Mouse (Mus musculus) liver, adult 2 months (tissue): ENCODE data around the gene Arrdc5. TPM values are rescaled to one million over a fixed set of nuclear protein-coding genes. Genes with fewer than 3 reads are reported as not detected.

ENCODE experiments used
- DNase-seq: peaks from one replicate; pipeline ENCODE4 v3.0.0-alpha.2; 2011; ENCODE audit warnings: low read depth, low spot score; ENCODE audit errors: extremely low read depth
- H3K27ac ChIP-seq: fragments of 200-500 bp; replicated peaks from 2 replicates; pipeline ENCODE4 v1.5.1; 2012; ENCODE audit warnings: low read depth, mild to moderate bottlenecking, control low read depth, inconsistent platforms, low read length; ENCODE audit not compliant: insufficient read depth
- H3K27me3 ChIP-seq: fragments of 200-500 bp; 2 replicates; pipeline ENCODE4 v1.6.1; 2012; ENCODE audit warnings: mild to moderate bottlenecking, moderate library complexity, low read length, inconsistent platforms; ENCODE audit not compliant: control insufficient read depth, insufficient read depth
- H3K36me3 ChIP-seq: fragments of 200-500 bp; 2 replicates; pipeline ENCODE4 v1.6.1; 2012; ENCODE audit warnings: low read length, inconsistent platforms; ENCODE audit not compliant: control insufficient read depth, insufficient read depth
- H3K4me1 ChIP-seq: fragments of 200-500 bp; 2 replicates; pipeline ENCODE4 v1.6.1; 2011; ENCODE audit warnings: low read length; ENCODE audit not compliant: control insufficient read depth, insufficient read depth
- H3K4me3 ChIP-seq: fragments of 200-500 bp; 2 replicates; pipeline ENCODE4 v1.5.1; 2011; ENCODE audit warnings: low read depth, mild to moderate bottlenecking, control low read depth, low read length, moderate library complexity; ENCODE audit not compliant: insufficient read depth
- H3K79me2 ChIP-seq: fragments of 200-500 bp; 2 replicates; pipeline ENCODE4 v1.6.1; 2012; ENCODE audit warnings: inconsistent platforms, mild to moderate bottlenecking, low read length, moderate library complexity; ENCODE audit not compliant: control insufficient read depth, insufficient read depth
- H3K9ac ChIP-seq: fragments of 200-500 bp; 2 replicates; pipeline ENCODE4 v1.6.1; 2012; ENCODE audit warnings: low read depth, mild to moderate bottlenecking, control low read depth, inconsistent platforms, low read length
- CTCF ChIP-seq: fragments of 200-500 bp; IDR thresholded peaks from 2 replicates; pipeline ENCODE4 v1.5.1; 2011; ENCODE audit warnings: low read depth, low read length, control low read depth
- POLR2A ChIP-seq: fragments of 200-500 bp; IDR thresholded peaks from 2 replicates; pipeline ENCODE4 v1.6.1; 2011; ENCODE audit warnings: low read length, control low read depth; ENCODE audit not compliant: insufficient read depth; ENCODE audit errors: extremely low read depth
- WGBS: fragments of 180-500 bp; shearing (Covaris S2); methylation state at CpG from one replicate; pipeline ENCODE4 v1.1.7; 2018; 5-methylcytosine and 5-hydroxymethylcytosine counted together
- polyA plus RNA-seq: library from polyadenylated mRNA; depleted of rRNA; stranded (reverse); fragments of >200 nt; gene quantifications from 2 replicates; pipeline ENCODE4 v1.2.3, GENCODE M21; 2012
- total RNA-seq: library from RNA; depleted of rRNA; stranded (reverse); fragments of >200 nt; gene quantifications from 2 replicates; pipeline ENCODE4 v1.2.3, GENCODE M21; 2014

Arrdc5 gene
- total and polyA plus RNA-seq, 2 experiments, result not detected

DNA sequence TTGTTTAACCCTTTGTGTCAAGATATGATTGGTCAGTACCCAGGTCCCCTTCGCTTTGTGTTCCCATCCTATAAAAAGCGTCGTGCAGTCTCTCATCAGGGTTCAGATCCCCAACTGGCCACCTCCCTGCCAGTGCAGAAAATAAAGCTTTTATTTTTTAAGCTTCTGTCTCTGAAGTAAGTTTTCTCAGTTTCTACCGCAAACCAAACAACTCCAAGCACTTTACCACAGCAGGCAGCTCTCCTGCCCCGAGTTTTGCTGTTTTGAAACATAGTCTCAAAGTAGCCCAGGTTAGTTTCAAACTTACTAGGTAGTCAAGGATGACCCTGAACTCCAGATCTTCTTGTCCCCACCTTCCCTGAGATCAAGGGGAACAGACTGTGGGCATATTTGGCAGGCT lies 21.7 kb downstream of the Arrdc5 start:
- no peak overlapping the region for H3K27ac ChIP-seq
- peaks cover 14% of the 10 kb centered on the region for H3K79me2 ChIP-seq
- TF ChIP-seq POLR2A, result no peak
- no peak for TF ChIP-seq CTCF
- no peaks in the 10 kb centered on the region for H3K27me3 ChIP-seq
- peaks cover 28% of the 10 kb centered on the region for H3K4me1 ChIP-seq
- DNase-seq, result no peak
- WGBS, result 93% methylated on average over 5 of the region's 5 CpGs
- no peak overlapping the region for H3K9ac ChIP-seq
- H3K36me3 ChIP-seq, result peaks cover 17% of the 10 kb centered on the region; the same call in 1 of the 2 replicates
- no peak overlapping the region for H3K4me3 ChIP-seq

DNA sequence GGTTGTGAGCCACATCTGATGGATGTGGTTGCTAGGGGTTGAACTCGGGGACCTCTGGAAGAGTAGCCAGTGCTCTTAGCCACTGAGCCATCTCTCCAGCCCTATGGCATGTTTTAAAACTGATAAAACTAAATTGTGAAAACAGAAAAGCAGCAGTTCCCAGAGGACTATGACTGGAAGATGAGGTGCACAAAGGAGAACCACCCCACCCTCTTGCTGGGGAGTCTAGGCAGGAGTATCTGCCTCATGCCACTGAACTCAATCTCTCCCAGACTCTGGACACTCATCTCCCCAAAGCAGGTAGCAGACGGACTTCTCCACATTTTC lies 22.6 kb downstream of the Arrdc5 start:
- H3K9ac ChIP-seq, result peak overlapping the region; percentile 57; the same call in 1 of the 2 replicates
- H3K36me3 ChIP-seq, result peaks cover 13% of the 10 kb centered on the region; the same call in 1 of the 2 replicates
- H3K79me2 ChIP-seq, result peaks cover 18% of the 10 kb centered on the region
- H3K4me3 ChIP-seq, result no peak overlapping the region
- TF ChIP-seq CTCF (no peak), POLR2A (no peak)
- 43% methylated on average over 2 of the region's 2 CpGs for WGBS
- peak overlapping the region; percentile 62; the same call in 1 of the 2 replicates for H3K27ac ChIP-seq
- DNase-seq, result no peak
- no peaks in the 10 kb centered on the region for H3K27me3 ChIP-seq
- peaks cover 35% of the 10 kb centered on the region for H3K4me1 ChIP-seq

DNA sequence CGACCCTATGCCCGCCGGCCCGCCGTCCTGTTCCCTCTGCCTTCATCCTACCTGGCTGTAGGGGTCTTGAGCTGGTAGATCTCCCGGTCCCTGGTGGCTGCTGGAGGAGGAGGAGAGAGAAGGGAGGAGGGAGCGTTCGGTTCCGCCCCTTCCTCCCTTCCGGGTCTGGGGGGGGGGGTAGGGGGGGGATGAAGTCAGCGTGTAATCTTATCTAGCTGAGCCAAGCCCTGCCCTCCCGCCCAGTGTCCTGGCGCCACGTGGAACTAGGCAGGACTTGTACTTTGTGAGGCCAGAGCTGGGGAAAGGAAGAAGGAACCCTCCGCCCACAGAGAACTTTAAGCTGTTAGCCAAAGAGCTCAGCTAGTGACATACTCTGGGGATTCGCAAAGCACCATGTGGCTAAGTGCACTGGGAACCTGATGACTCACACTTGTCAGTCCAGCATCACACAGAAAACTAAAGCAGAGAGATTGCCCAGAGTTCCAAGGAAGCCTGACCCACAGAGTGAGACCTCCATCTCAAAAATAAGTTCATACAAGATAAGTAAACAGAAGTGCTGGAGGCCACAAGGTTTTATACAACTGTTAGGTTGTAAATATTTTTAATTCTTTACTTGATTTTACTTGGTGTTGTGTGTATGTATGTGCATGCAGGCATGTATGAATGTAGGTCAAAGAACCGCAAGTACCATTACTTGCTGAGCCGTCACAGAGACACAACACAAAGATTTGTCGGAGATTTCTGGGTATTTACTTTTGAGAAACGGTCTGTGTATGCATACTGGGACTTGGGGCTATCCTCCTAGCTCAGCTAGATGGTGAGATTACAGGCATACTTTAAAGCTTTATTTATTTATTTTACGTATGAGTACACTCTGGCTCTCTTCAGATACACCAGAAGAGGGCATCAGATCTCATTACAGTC lies 23.2 kb downstream of the Arrdc5 start, which contains the start of gene Ticam1:
Ticam1 (minus strand) TSS at position 144 of the 924 bp plus-strand sequence.
- peak within 1 kb of the TSS; percentile 91 for H3K9ac ChIP-seq
- peaks cover 12% of the 10 kb centered on the region; the same call in 1 of the 2 replicates for H3K36me3 ChIP-seq
- peak within 1 kb of the TSS; percentile 94 for H3K27ac ChIP-seq
- TF ChIP-seq POLR2A (peak; percentile 65), CTCF (no peak)
- H3K27me3 ChIP-seq, result no peaks in the 10 kb centered on the region
- H3K79me2 ChIP-seq, result peaks cover 24% of the 10 kb centered on the region
- peak; percentile 97 for DNase-seq
- H3K4me1 ChIP-seq, result peaks cover 39% of the 10 kb centered on the region
- WGBS, result under 1% methylated on average over 21 of the region's 21 CpGs
- peak within 1 kb of the TSS; percentile 86 for H3K4me3 ChIP-seq

DNA sequence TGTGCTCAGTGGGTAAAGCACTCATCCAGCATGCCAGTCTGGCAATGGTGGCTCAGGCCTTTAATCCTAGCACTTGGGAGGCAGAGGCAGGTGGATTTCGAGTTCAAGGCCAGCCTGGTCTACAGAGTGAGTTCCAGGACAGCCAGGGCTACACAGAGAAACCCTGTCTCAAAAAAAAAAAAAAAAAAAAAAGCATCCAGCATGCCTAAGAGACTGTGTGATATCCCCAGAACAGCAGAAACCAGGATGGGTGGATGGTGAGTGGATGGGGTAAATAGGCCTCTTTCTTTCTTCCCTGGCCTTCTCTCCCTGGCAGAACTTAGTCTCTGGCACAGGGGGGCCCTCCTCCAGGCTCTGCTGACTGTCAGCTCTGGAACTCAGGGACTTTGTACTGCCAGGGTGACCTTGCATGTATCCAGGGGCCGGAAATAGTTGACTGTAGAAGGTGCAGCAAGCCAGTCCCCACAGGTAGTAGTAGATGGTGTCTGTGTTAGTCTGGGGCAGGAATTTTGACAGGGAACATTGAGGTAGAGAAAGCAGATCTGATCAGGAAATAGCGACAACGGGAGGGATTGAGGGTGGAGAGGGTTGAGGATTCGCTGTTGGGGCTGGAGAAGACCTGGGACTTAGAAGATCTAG lies 24.1 kb downstream of the Arrdc5 start:
- H3K79me2 ChIP-seq, result peaks cover 24% of the 10 kb centered on the region
- peaks cover 12% of the 10 kb centered on the region; the same call in 1 of the 2 replicates for H3K36me3 ChIP-seq
- no peak for TF ChIP-seq CTCF
- no peak for TF ChIP-seq POLR2A
- H3K27me3 ChIP-seq, result no peaks in the 10 kb centered on the region
- H3K27ac ChIP-seq, result peak overlapping the region; percentile 94
- WGBS, result 5% methylated on average over 5 of the region's 5 CpGs
- peak; percentile 84 for DNase-seq
- H3K4me1 ChIP-seq, result peaks cover 39% of the 10 kb centered on the region
- H3K4me3 ChIP-seq, result peak overlapping the region; percentile 86
- peak overlapping the region; percentile 91 for H3K9ac ChIP-seq

GRCm38 (mm10) chr17:56273986-56274385 lies 26.1 kb downstream of the Arrdc5 start:
- H3K4me1 ChIP-seq, result peaks cover 37% of the 10 kb centered on the region
- DNase-seq, result no peak
- 0 out of 2 replicates have a peak overlapping the region, but pooled peaks have one; percentile 8 for H3K27ac ChIP-seq
- no peaks in the 10 kb centered on the region for H3K27me3 ChIP-seq
- H3K79me2 ChIP-seq, result peaks cover 24% of the 10 kb centered on the region
- no peak overlapping the region for H3K4me3 ChIP-seq
- no peak for TF ChIP-seq POLR2A
- no peak for TF ChIP-seq CTCF
- peak overlapping the region; percentile 25; the same call in 1 of the 2 replicates for H3K9ac ChIP-seq
- WGBS, result 88% methylated on average over 5 of the region's 5 CpGs
- peaks cover 7% of the 10 kb centered on the region; the same call in 1 of the 2 replicates for H3K36me3 ChIP-seq
